Mouse (Mus musculus): ENCODE measurements around the gene Pcx.

Pcx gene

DNA sequence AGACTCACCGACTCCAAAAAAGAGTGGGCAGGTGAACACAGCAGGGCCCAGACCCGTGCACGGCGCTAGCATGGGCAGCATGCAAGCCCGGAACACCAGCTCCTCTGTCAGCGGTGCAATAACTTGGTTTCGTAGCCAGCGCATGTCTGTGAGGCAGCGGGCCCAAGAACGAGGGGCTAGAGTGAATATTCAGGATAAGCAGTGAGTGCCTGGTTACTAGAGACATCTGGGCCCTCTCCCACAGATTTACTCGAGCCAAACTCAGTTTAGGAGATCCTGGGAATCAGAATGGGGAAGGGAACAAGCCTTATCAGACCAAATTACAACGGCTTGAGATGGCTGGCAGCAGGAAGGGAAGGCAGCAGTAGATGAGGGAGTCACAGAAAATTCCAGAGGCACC lies 113.7 kb downstream of the Pcx start:
- no peak for DNase-seq

GRCm38 (mm10) chr19:4624406-4625178 lies 114.3 kb downstream of the Pcx start:
- DNase-seq, result no peak

- DNase-seq, result peak; percentile 95
Measured at GRCm38 (mm10) chr19:4625179-4625828, 115.0 kb downstream of the Pcx start, which contains the start of gene Rce1. Gene Rce1, minus strand, starts transcription at chr19:4625641.

DNA sequence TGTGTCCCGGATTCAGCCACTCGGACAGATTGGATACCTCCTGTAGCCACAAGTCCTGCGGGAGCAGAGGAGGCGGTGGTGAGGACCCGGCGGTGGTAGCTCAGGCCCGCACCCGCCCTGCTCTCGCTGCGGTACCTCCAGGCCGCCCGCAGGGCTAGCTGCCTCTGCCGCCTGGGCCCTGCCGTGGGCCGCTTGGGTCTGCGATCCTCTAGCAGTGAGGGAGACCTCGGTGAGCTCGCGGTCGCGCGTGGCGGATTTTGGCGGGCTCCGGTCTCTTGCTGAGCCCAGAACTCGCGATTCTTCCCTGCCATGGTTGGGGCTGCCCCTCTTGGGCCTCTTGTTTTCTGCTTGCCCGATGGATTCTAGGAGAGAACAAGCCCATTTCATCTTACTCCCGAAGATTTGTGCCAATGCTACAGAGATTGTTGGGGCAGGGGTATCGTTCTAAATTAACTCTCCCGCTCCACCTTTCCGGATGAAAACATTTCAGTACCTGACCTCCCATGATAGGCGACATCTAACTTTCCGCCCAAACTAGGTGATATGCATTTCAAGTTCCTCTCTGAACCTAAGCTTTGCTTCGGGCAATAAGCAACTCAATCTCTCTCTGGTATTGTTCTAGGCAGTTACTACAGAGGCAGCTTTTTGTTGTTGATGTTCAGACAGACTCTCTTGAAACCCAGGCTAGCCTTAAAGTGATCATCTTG lies 115.7 kb downstream of the Pcx start:
- DNase-seq, result no peak

GRCm38 (mm10) chr19:4628819-4629218 lies 118.5 kb downstream of the Pcx start:
- DNase-seq, result peak; percentile 68

- no peak for DNase-seq
Measured at GRCm38 (mm10) chr19:4635986-4636385, 125.7 kb downstream of the Pcx start.

DNA sequence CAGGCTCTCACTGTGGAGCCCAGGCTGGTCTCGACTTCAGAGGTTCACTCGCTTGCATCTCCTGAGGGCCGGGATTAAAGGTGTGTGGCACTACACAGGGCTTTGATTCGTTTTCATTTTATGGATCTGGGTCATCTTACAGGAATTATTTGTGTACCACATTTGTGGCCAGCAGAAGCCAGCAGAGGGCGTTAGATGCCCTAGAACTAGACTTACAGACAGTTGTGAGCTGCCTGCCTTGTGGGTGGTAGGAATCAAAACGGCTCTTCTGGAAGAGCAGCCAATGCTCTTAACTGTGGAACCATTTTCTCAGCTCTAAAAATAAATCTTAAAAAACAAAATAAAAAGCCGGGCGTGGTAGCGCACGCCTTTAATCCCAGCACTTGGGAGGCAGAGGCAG lies 134.0 kb downstream of the Pcx start:
- peak; percentile 26 for DNase-seq

- no peak for DNase-seq
Measured at GRCm38 (mm10) chr19:4646917-4647492, 136.7 kb downstream of the Pcx start.

GRCm38 (mm10) chr19:4658156-4658555 lies 147.9 kb downstream of the Pcx start:
- no peak for DNase-seq

DNA sequence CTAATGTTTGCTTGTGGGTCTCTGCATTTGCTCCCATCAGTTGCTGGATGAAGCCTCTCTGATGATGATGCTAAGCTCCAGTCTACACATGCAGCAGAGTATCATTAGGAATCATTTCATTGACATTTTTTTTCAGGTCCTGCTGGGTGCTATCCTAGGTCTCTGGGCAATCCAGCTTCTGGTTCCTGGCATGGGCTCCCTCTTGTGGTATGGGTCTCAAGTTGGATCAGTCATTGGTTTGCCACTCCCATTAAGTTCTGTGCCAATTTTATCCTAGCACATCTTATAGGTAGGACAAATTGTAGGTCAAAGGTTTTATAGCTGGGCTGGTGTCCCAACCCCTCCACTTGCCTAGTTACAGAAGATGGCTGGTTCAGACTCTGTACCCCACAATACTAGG lies 156.5 kb downstream of the Pcx start:
- DNase-seq, result peak; percentile 20

DNA sequence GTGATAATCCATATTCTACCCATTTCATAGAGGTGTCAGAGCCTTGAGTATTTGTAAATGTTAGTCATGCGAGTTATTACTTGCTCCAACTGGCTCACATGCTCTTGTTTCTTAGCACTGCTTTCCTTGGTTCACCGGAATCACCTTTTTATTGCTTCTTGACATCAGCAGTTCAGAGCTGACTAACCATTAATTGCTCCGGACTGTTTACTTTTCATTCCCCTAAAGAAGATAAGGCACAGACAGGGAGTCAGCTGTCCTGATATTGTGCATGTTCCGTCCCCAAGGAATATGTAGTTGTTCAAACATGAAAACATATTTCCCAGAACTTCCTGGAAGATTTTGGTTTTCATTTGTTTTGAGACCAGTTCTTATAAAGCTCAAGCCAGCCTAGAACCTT lies 160.5 kb downstream of the Pcx start:
- DNase-seq, result peak; percentile 6

Data from kidney, postnatal 14 days (tissue).